Mouse (Mus musculus): ENCODE measurements around the gene Hunk. TPM values are rescaled to one million over a fixed set of nuclear protein-coding genes. Genes with fewer than 3 reads are reported as not detected.
A peak's percentile ranks its signal among the peaks of the same experiment; 100 is the strongest.

Hunk gene
- total RNA-seq (2021) = 1 to 10 TPM; 3.1 to 3.7 TPM
- long read RNA-seq, experiment 1, full-length matches to known transcripts = 4 of 9 reads
- long read RNA-seq, experiment 1, partial matches to known transcripts = 2 of 9 reads
- long read RNA-seq, experiment 1, other reads (novel, unspliced or antisense) = 3 of 9 reads
- long read RNA-seq, experiment 2, full-length matches to known transcripts = 1 of 3 reads
- long read RNA-seq, experiment 2, partial matches to known transcripts = 2 of 3 reads
- long read RNA-seq, experiment 2, other reads (novel, unspliced or antisense) = 0 of 3 reads

DNA sequence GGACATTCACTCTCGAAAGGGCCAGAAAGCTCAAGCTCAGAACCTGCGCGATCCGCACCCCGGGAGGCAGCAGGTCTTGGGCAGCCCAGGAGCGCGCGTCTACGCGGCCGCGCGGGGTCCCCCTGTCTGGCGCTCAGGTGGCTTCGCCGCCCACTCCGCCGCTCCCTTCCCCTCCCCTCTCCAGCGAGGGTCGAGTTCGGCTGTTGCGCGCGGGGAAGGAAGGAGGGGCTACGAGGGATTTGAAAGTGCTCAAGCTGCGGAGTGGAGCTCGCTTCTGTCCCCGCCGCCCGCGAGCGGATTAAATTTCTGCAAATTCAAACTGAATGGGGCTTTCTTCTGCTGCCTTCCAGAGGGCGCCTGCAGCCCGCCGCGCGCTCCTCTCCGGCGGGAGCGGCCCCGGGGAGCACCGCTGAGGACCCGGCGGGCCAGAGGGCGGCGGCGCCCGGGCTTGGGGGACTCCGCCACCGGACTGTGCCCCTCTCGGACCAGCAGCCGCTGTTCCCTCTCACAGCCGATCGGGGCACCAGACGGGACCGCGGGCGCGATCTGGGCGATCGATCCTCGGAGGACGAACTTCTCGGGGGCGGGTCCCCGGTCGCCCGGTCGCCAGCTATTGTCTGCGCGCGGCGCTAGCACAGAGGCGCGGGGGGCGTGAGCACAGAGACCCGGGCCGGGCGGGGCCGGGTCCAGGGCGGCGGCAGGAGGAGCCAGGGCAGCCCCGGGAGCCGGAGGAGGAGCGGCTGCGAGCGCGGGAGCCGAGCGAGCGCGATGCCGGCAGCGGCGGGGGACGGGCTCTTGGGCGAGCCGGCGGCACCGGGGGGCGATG lies at the start of gene Hunk:
Hunk (plus strand) TSS at position 326 of the 826 bp plus-strand sequence.
- intact Hi-C loops (cut with DNase I; ENCODE audit: low total_unique reads) = no loop called here
- DNase-seq = peak; percentile 76

- intact Hi-C loops (cut with DNase I; ENCODE audit: low total_unique reads) = no loop called here
- DNase-seq = no peak
These were observed 46.8 kb upstream of the Hunk start for GRCm38 (mm10) chr16:90339026-90339425.

GRCm38 (mm10) chr16:90341086-90341485 lies 44.7 kb upstream of the Hunk start:
- DNase-seq = no peak
- intact Hi-C loops (cut with DNase I; ENCODE audit: low total_unique reads) = no loop called here

DNA sequence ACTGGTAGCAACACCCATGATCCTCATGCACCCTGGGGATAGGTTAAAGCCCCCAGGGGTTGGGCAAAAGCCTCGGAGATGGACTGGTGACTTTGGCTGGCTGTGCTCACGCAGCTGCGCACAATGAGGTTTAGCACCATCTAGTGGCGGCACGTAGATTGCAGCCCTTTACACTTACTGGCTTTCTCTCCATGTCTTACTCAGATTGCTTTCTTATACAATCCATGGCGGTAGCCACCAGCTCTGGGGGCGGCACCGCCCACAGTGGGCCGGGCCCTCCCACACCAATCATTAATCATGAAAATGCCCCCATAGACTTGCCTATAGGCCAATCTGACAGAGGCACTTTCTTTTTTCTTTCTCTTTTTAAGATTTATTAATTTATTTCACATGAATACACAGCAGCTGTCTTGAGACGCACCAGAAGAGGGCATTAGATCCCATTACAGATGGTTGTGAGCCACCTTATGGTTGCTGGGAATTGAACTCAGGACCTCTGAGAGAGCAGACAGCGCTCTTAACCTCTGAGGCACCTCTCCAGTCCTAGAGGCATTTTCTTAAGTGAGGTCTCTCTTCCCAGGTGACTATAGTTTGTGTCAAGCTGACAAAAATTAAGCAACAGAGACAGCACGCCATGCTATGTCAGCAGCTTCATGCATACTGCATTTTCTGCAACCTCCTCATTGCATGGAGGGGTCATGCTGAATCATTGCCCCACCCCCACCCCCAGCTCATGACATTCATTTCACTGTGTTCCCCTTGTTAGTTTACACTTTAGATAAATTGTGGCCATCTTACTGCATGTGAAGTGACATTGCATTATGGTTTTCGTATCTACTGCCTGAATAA lies 35.9 kb upstream of the Hunk start:
- intact Hi-C loops (cut with DNase I; ENCODE audit: low total_unique reads) = no loop called here
- DNase-seq = peak; percentile 28

DNA sequence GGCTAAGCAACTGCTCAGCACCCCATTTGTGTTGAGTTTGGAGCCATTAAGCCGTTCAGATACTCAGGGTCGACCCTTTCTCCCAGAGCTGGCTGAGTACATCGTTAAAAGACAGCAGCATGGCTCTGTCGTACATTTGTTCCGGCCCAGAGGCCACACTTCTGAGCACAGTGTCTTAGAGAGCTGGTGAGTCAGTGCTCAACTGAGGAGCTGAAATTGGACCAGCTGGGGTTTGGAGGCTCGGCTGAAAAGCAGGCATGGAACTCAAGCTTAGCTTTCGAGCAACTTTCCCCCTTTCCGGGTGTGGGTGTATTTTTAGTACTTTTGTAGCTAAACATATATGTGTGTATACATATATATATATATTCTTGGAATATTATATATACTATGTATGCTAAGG lies 34.1 kb upstream of the Hunk start:
- intact Hi-C loops (cut with DNase I; ENCODE audit: low total_unique reads) = no loop called here
- DNase-seq = no peak

GRCm38 (mm10) chr16:90352691-90353090 lies 33.1 kb upstream of the Hunk start:
- intact Hi-C loops (cut with DNase I; ENCODE audit: low total_unique reads) = no loop called here
- no peak for DNase-seq

DNA sequence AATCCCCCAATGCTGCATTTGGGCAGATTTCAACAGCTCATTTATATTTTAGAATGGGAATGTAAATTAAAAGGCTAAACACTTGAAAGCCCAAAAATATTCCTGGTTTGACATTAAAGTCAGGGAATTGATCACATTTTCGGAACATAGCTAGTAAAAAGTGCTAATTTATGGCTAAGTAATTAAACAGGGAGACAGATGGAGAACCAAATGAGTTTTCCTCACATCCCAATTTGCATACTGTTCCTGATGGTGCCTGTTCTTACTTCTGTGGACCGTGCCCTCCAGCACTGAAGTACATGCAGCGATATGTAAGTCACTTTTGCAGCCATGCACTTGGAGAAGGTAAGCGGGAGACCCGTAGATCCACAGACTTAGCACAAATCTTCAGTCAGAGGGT lies 32.7 kb upstream of the Hunk start:
- intact Hi-C loops (cut with DNase I; ENCODE audit: low total_unique reads) = no loop called here
- no peak for DNase-seq

DNA sequence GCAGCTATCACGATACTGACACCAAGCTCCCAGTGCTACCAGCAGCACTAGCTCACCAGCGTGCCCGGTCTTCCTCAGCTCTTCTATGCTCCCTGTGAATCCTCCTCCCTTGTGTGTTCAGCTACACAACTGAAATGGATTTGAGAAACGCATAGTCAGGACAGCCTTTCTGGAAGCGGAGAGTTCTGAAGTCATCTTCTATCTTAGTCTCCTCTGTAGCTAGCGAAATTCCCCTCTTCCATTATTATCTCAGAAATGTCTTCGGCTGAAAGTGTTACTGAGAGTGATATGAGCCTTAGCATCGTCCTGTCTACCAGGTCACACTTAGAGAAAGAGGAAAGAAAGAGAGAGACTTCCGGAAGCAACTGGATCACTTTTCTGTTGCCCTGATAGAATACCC lies 26.5 kb upstream of the Hunk start:
- DNase-seq = no peak
- intact Hi-C loops (cut with DNase I; ENCODE audit: low total_unique reads) = no loop called here

DNA sequence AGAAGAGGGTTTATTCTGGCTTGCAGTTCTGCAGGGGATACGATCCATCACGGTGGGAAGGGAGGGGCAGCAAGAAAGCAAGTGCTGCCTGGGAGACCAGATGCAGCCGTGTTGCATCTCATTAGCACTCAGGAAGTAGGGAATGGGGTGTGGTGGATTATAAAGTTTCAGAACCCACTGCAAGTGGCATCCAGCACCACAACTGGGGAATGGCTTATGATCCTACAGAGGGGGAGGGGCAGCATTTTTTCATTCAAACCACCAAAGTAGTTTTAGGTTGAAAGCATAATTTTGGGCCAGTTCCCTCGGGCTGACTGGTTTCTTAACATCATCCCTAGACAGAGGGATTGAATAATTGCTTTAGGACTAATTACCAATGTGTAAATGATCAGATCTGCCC lies 26.1 kb upstream of the Hunk start:
- intact Hi-C loops (cut with DNase I; ENCODE audit: low total_unique reads) = no loop called here
- DNase-seq = no peak

DNA sequence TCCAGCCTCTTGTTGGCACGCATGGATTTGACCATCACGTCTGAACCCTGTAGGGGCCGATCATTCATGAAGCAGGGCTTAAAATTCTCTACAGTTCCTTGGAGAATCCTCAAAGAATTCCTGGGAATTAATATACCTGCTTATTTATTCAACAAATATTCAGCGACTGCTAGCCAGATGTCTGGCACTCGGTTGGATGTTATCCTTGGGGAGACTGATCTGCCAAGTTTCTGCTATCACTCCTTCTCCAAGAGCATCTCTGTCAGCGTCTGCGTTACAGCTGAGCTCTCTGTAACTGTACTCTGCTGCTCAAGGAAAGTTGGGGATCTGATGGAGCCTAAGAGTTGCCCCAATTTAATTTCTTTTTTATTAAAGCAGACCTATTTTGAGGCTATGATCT lies 25.5 kb upstream of the Hunk start:
- no peak for DNase-seq
- intact Hi-C loops (cut with DNase I; ENCODE audit: low total_unique reads) = no loop called here

- no peak for DNase-seq
- intact Hi-C loops (cut with DNase I; ENCODE audit: low total_unique reads) = no loop called here
These were observed 22.9 kb upstream of the Hunk start for GRCm38 (mm10) chr16:90362926-90363325.

DNA sequence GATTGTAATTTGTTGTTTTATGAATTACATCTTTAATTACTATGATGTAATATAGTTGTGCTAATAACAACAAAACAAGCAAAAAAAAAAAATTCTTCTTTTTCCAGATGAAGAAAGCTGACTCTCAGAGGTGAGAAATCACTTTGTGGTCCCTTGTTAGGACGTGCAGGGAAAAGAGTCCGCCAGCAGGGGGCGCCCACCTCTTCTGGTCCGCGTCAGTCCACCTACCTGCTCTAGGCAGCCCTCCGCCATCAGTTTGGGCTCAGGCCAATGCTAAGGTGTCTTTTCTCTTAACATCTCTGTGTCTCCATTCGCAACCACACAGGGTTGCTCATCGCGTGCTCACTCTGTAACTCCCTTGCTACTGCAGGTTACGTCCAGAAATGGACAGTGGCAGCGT lies 5.9 kb upstream of the Hunk start:
- DNase-seq = peak; percentile 79
- intact Hi-C loops (cut with DNase I; ENCODE audit: low total_unique reads) = loop anchor here (2.0 kb wide), 1 partner anchor 333 kb away; no protein-coding TSS in a partner anchor

GRCm38 (mm10) chr16:90381633-90382032 lies 4.2 kb upstream of the Hunk start:
- DNase-seq = no peak
- intact Hi-C loops (cut with DNase I; ENCODE audit: low total_unique reads) = loop anchor here (2.0 kb wide), 1 partner anchor 331 kb away; no protein-coding TSS in a partner anchor

GRCm38 (mm10) chr16:90382701-90383280 lies 3.0 kb upstream of the Hunk start:
- DNase-seq = no peak
- intact Hi-C loops (cut with DNase I; ENCODE audit: low total_unique reads) = no loop called here

DNA sequence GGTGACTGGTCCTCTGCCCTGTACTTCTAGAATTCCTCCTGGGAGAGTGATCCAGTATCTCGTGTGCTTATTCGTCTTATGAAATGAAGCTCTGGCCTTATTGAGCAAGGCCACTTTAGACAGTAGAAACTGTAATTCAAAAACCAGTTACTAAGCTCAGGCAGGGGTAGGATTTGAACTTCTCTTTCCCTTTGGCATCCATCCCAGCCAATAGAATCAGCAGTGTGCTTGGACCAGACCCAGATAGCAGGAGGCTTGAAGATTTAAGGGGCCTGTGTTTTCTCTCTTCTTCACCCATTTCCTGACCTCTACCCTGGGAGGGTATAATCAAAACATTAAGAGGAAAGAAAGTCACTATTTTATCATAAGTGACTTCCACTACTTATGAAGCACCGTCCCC lies 1.8 kb upstream of the Hunk start:
- intact Hi-C loops (cut with DNase I; ENCODE audit: low total_unique reads) = no loop called here
- no peak for DNase-seq

DNA sequence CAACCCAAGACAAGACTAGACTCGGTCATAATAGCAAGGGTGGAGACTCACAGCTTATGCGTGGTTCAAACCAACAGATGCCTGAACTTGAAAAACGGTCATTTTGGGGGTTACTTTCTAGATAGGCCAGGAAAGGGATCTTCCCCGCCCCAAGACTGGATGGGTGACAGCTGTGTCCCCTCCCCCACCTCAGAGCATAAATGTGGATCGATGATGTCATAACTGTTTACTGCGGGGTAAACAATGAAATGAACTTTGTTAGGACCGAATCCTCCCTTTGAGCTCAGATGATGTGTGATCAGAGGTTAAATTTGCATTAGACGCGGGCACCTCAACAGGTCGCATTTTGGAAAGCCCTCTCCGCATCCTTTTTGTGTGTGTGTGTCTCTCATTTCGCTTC lies 967 bp upstream of the Hunk start:
- no peak for DNase-seq
- intact Hi-C loops (cut with DNase I; ENCODE audit: low total_unique reads) = no loop called here

GRCm38 (mm10) chr16:90385326-90385687 lies 506 bp upstream of the Hunk start:
- no peak for DNase-seq
- intact Hi-C loops (cut with DNase I; ENCODE audit: low total_unique reads) = no loop called here

DNA sequence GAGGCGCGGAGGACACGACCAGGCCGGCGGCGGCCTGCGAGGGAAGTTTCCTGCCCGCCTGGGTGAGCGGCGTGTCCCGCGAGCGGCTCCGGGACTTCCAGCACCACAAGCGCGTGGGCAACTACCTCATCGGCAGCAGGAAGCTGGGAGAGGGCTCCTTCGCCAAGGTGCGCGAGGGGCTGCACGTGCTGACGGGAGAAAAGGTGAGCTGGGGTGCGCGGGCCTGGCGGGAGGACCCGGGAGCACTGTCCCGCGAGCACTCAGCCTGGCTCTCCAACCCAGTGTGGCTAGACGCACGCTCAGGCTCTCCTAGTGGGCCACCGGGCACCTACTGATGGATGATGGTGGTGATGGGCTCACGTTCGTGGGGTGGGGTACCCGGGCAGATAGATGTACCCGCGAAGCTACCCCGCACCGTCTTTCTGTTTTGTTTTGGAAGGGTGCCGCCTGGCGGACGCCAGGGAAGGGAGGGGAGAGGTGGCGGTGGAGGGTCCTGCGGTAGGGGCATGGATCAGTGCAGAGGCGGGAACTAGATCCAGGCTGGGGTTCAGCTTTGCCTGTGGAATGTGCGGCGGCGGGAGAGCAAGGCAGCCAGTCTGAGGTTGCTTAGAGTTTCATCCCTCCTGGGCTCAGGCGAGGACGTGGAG lies 824 bp downstream of the Hunk start:
- peak; percentile 43 for DNase-seq
- intact Hi-C loops (cut with DNase I; ENCODE audit: low total_unique reads) = no loop called here

GRCm38 (mm10) chr16:90387161-90387671 lies 1.4 kb downstream of the Hunk start:
- peak; percentile 23 for DNase-seq
- intact Hi-C loops (cut with DNase I; ENCODE audit: low total_unique reads) = no loop called here

Measured in gastrocnemius, postnatal 14 days (tissue).